Mouse (Mus musculus) myocyte (in vitro differentiated cells): ENCODE measurements around the gene Bco2.

Experiments used
- CEBPB ChIP-seq: IDR thresholded peaks from 2 replicates; pipeline ENCODE4 v1.6.1; 2011; ENCODE audit warnings: mild to moderate bottlenecking, moderate library complexity; ENCODE audit not compliant: poor library complexity, insufficient read depth, severe bottlenecking
- E2F4 ChIP-seq: IDR thresholded peaks from one replicate; pipeline ENCODE4 v1.6.1; 2011; ENCODE audit warnings: mild to moderate bottlenecking, control low read depth, moderate library complexity; ENCODE audit not compliant: insufficient read depth
- MAX ChIP-seq: IDR thresholded peaks from one replicate; pipeline ENCODE4 v1.6.1; 2011; ENCODE audit warnings: low read depth, mild to moderate bottlenecking, control low read depth
- MYOD1 ChIP-seq, 3 experiments: IDR thresholded peaks; one replicate each; pipeline ENCODE4 v1.6.1; 2011; ENCODE audit warnings: control low read depth in 2 of 3, low read depth in 2 of 3, mild to moderate bottlenecking in 2 of 3, moderate library complexity in 1 of 3; ENCODE audit not compliant: insufficient read length in 2 of 3, control insufficient read depth in 1 of 3
- MYOG ChIP-seq, 3 experiments: IDR thresholded peaks; one replicate each; pipeline ENCODE4 v1.6.1; 2011; ENCODE audit warnings: control low read depth in 2 of 3, low read depth in 2 of 3, mild to moderate bottlenecking in 2 of 3; ENCODE audit not compliant: insufficient read length in 2 of 3, control insufficient read depth in 1 of 3, insufficient read depth in 1 of 3
- POLR2A ChIP-seq: IDR thresholded peaks from one replicate; pipeline ENCODE4 v1.6.1; 2011; ENCODE audit warnings: low read depth, mild to moderate bottlenecking, control low read depth, moderate library complexity; ENCODE audit not compliant: insufficient read length
- TCF12 ChIP-seq: IDR thresholded peaks from one replicate; pipeline ENCODE4 v1.6.1; 2011; ENCODE audit warnings: mild to moderate bottlenecking, control low read depth; ENCODE audit not compliant: poor library complexity, insufficient read depth, severe bottlenecking
- USF1 ChIP-seq: IDR thresholded peaks from one replicate; pipeline ENCODE4 v1.6.1; 2011; ENCODE audit warnings: low read depth, mild to moderate bottlenecking, control low read depth, moderate library complexity

GRCm38 (mm10) chr9:50565940-50566339, 11.0 kb upstream of the Bco2 start:
- TF ChIP-seq USF1 (no peak), CEBPB (no peak), E2F4 (no peak), POLR2A (no peak), MYOD1 (IDR thresholded peaks at IDR 0.05; ENCODE audit: control insufficient read depth in 1 of 3, insufficient read length in 2 of 3, low read depth in 2 of 3) (no peak), MYOG (IDR thresholded peaks at IDR 0.05; ENCODE audit: control insufficient read depth in 1 of 3, insufficient read depth in 1 of 3, insufficient read length in 2 of 3, low read depth in 2 of 3) (no peak), MAX (no peak), TCF12 (no peak)
